Mouse (Mus musculus): ENCODE measurements around the gene Olfr372.

- TF ChIP-seq CTCF (IDR thresholded peaks at IDR 0.05; ENCODE audit: borderline replicate concordance, insufficient read depth, low read length) = no peak
- no peak for TF ChIP-seq POLR2A (IDR thresholded peaks at IDR 0.05; ENCODE audit: low read depth, low read length)
Measured at GRCm38 (mm10) chr8:72006763-72007162, 34.3 kb upstream of the Olfr372 start.
